Mouse (Mus musculus) heart, postnatal 0 days (tissue): ENCODE data around the gene Stk35. TPM values are rescaled to one million over a fixed set of nuclear protein-coding genes. Genes with fewer than 3 reads are reported as not detected.
"Not testable (repeated sequence)": the region's sequence is repeated elsewhere in the genome, so short reads cannot be mapped to it uniquely, and the experiment has no call there.

Experiments
- ATAC-seq: fragments of 200-750 bp; cut with Nextera tagmentation; 2 replicates; pipeline ENCODE4 v1.8.0; 2017; ENCODE audit warnings: low read depth, moderate number of reproducible peaks, moderate library complexity; ENCODE audit not compliant: insufficient read depth
- DNase-seq: peaks from one replicate; pipeline ENCODE4 v3.0.0-alpha.2; 2016; ENCODE audit warnings: low spot score
- H3K27ac ChIP-seq: fragments of 300-500 bp; sonication (generic); 2 replicates; pipeline ENCODE4 v1.5.1; 2014; ENCODE audit warnings: low read depth, mild to moderate bottlenecking
- H3K27me3 ChIP-seq: fragments of 300-500 bp; sonication (generic); 2 replicates; pipeline ENCODE4 v1.6.1; 2014; ENCODE audit warnings: low read length, mixed read lengths; ENCODE audit not compliant: control insufficient read depth, insufficient read depth
- H3K36me3 ChIP-seq: fragments of 300-500 bp; sonication (generic); replicated peaks from 2 replicates; pipeline ENCODE4 v1.6.1; 2014; ENCODE audit warnings: low read length, mixed read lengths; ENCODE audit not compliant: control insufficient read depth, insufficient read depth
- H3K4me1 ChIP-seq: fragments of 300-500 bp; sonication (generic); 2 replicates; pipeline ENCODE4 v1.6.1; 2014; ENCODE audit warnings: antibody characterized with exemption; ENCODE audit not compliant: control insufficient read depth, insufficient read depth
- H3K4me2 ChIP-seq: fragments of 300-500 bp; sonication (generic); 2 replicates; pipeline ENCODE4 v1.6.1; 2014; ENCODE audit warnings: low read depth, mild to moderate bottlenecking, low read length, moderate library complexity
- H3K4me3 ChIP-seq: fragments of 300-500 bp; sonication (generic); 2 replicates; pipeline ENCODE4 v1.5.1; 2014; ENCODE audit warnings: low read depth, low read length
- H3K9ac ChIP-seq: fragments of 300-500 bp; sonication (generic); replicated peaks from 2 replicates; pipeline ENCODE4 v1.6.1; 2014; ENCODE audit warnings: low read depth, low read length, mixed read lengths
- H3K9me3 ChIP-seq: fragments of 300-500 bp; sonication (generic); replicated peaks from 2 replicates; pipeline ENCODE4 v1.6.1; 2016; ENCODE audit warnings: low read length; ENCODE audit not compliant: control insufficient read depth
- CTCF ChIP-seq: IDR thresholded peaks from 2 replicates; pipeline ENCODE4 v1.5.1; 2016; ENCODE audit warnings: antibody characterized with exemption, control low read depth, low read depth
- EP300 ChIP-seq: IDR thresholded peaks from 2 replicates; pipeline ENCODE4 v1.6.1; 2016; ENCODE audit warnings: antibody characterized with exemption, low read depth
- WGBS: fragments of 180-500 bp; shearing (Covaris S2); extraction: QIAGEN DNeasy Blood & Tissue Kit; methylation state at CpG from one replicate; pipeline ENCODE4 v1.1.7; 2014; 5-methylcytosine and 5-hydroxymethylcytosine counted together
- polyA plus RNA-seq: library from polyadenylated mRNA; unstranded; fragments of >200 nt; fragmentation: Nextera tagmentation; extraction: Ambion mirVana; gene quantifications from 2 replicates; pipeline ENCODE4 v1.2.1, GENCODE M21; 2015
- total RNA-seq: library from RNA; depleted of rRNA; stranded (reverse); fragments of >200 nt; gene quantifications from 2 replicates; pipeline ENCODE4 v1.2.3, GENCODE M21; 2014; ENCODE audit warnings: low replicate concordance

The Stk35 gene
- total and polyA plus RNA-seq, 2 experiments from 2014 or later: 4.7 to 11.1 TPM

GRCm38 (mm10) chr2:129834881-129835280, 34.6 kb downstream of the Stk35 start:
- H3K36me3 ChIP-seq: peaks cover 17% of the 10 kb centered on the region; the same call in 1 of the 2 replicates
- TF ChIP-seq EP300: no peak
- ATAC-seq: no peak

GRCm38 (mm10) chr2:129836921-129837320, 36.6 kb downstream of the Stk35 start:
- no peak overlapping the region for H3K4me3 ChIP-seq
- H3K9ac ChIP-seq: no peak overlapping the region
- H3K4me2 ChIP-seq: no peak overlapping the region
- WGBS: 16% methylated on average over 1 of the region's 1 CpGs
- H3K4me1 ChIP-seq: peaks cover 7% of the 10 kb centered on the region; the same call in 1 of the 2 replicates
- no peaks in the 10 kb centered on the region for H3K9me3 ChIP-seq
- H3K36me3 ChIP-seq: 0 out of 2 replicates have a peak, but pooled peaks cover 4% of the 10 kb centered on the region
- ATAC-seq (no peak), DNase-seq (no peak)
- H3K27me3 ChIP-seq: no peaks in the 10 kb centered on the region
- H3K27ac ChIP-seq: no peak overlapping the region
- TF ChIP-seq CTCF: no peak
- TF ChIP-seq EP300: no peak

More at GRCm38 (mm10) chr2:129834881-129835280, 34.6 kb downstream of the Stk35 start:
- H3K9ac ChIP-seq: no peak overlapping the region
- no peak overlapping the region for H3K4me3 ChIP-seq
- no peak overlapping the region for H3K27ac ChIP-seq
- H3K4me1 ChIP-seq: peaks cover 7% of the 10 kb centered on the region; the same call in 1 of the 2 replicates
- DNase-seq: no peak
- H3K4me2 ChIP-seq: no peak overlapping the region
- no peaks in the 10 kb centered on the region for H3K9me3 ChIP-seq
- H3K27me3 ChIP-seq: no peaks in the 10 kb centered on the region
- WGBS: 77% methylated on average over 6 of the region's 6 CpGs

- no peaks in the 10 kb centered on the region for H3K27me3 ChIP-seq
- H3K4me3 ChIP-seq: no peak overlapping the region
- H3K36me3 ChIP-seq: no peaks in the 10 kb centered on the region
- no peak for ATAC-seq
- no peak overlapping the region for H3K4me2 ChIP-seq
- no peak for DNase-seq
- H3K27ac ChIP-seq: no peak overlapping the region
- H3K9ac ChIP-seq: no peak overlapping the region
- H3K4me1 ChIP-seq: peaks cover 7% of the 10 kb centered on the region; the same call in 1 of the 2 replicates
- 84% methylated on average over 1 of the region's 1 CpGs for WGBS
- no peaks in the 10 kb centered on the region for H3K9me3 ChIP-seq
- TF ChIP-seq CTCF: no peak
- no peak for TF ChIP-seq EP300
Observed at GRCm38 (mm10) chr2:129838321-129838720, 38.0 kb downstream of the Stk35 start.

- Histone ChIP-seq H3K4me2 (no peak overlapping the region), H3K27ac (0 out of 2 replicates have a peak overlapping the region, but pooled peaks have one; percentile 34), H3K9ac (no peak overlapping the region), H3K36me3 (no peaks in the 10 kb centered on the region), H3K27me3 (no peaks in the 10 kb centered on the region), H3K9me3 (no peaks in the 10 kb centered on the region), H3K4me3 (no peak overlapping the region), H3K4me1 (peaks cover 12% of the 10 kb centered on the region)
- no peak for TF ChIP-seq CTCF
- TF ChIP-seq EP300: no peak
- DNase-seq (peak; percentile 37), ATAC-seq (0 out of 2 replicates have a peak, but pooled peaks have one; percentile 33)
- 23% methylated on average over 3 of the region's 3 CpGs for WGBS
Observed at GRCm38 (mm10) chr2:129845826-129846225, 45.5 kb downstream of the Stk35 start.

GRCm38 (mm10) chr2:129846501-129846900, 46.2 kb downstream of the Stk35 start:
- Histone ChIP-seq H3K4me3 (no peak overlapping the region), H3K27me3 (no peaks in the 10 kb centered on the region), H3K36me3 (no peaks in the 10 kb centered on the region), H3K9ac (no peak overlapping the region), H3K9me3 (no peaks in the 10 kb centered on the region), H3K4me1 (peaks cover 12% of the 10 kb centered on the region), H3K4me2 (no peak overlapping the region), H3K27ac (no peak overlapping the region)
- ATAC-seq: no peak
- TF ChIP-seq CTCF (no peak), EP300 (no peak)
- 69% methylated on average over 2 of the region's 2 CpGs for WGBS
- DNase-seq: no peak

- peak; percentile 29; the same call in 1 of the 2 replicates for TF ChIP-seq CTCF
- not testable (repeated sequence) for H3K4me2 ChIP-seq, H3K27me3 ChIP-seq, H3K9me3 ChIP-seq, DNase-seq, ATAC-seq, H3K27ac ChIP-seq, H3K9ac ChIP-seq, H3K4me3 ChIP-seq, H3K36me3 ChIP-seq
- 80% methylated on average over 3 of the region's 3 CpGs for WGBS
- H3K4me1 ChIP-seq: peaks cover 12% of the 10 kb centered on the region
Observed at GRCm38 (mm10) chr2:129849078-129849477, 48.8 kb downstream of the Stk35 start.
